Mouse (Mus musculus) right cerebral cortex, postnatal 10 days (tissue): ENCODE results near the gene Depdc5.
"Not testable (repeated sequence)": the region's sequence is repeated elsewhere in the genome, so short reads cannot be mapped to it uniquely, and the experiment has no call there.

Source experiments
- DNase-seq, 2 experiments: peaks; one replicate each; pipeline ENCODE4 v3.0.0; 2021; ENCODE audit warnings: low spot score in 2 of 2

The Depdc5 gene

DNA sequence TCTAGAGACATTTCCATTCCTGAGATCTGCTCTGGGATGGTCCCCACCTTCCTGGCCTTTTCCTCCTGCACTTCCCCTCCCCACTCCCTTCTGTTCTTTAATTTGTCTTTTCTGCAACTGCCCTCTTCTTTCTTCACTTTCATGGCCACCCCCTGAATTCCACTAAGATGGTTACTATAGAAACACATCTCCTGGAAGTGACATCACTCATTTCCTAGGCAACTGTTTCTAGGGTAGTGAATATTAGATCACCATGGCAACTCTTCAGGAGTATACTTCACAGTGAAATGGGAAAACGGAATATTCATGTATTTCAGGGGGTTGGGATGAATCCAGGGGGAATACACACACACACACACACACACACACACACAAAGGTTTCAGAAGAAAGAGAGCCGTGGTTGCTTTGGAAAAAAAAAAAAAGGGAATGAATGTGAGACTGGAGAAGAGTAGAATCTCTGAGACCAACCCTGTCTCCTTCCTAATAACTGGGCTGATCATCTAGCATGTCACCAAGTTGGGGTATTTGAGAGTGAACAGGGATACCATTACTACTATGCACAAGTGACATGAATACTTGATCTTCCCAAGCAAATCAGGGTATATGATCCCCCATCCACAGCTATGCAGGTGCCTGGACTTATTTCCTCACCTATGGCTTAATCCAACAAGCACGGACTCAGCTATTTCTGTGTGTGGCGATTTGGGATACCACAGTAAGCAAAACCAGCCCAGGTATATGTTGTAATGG, 167.1 kb downstream of the Depdc5 start:
- DNase-seq, result peak; percentile 33 to 66

DNA sequence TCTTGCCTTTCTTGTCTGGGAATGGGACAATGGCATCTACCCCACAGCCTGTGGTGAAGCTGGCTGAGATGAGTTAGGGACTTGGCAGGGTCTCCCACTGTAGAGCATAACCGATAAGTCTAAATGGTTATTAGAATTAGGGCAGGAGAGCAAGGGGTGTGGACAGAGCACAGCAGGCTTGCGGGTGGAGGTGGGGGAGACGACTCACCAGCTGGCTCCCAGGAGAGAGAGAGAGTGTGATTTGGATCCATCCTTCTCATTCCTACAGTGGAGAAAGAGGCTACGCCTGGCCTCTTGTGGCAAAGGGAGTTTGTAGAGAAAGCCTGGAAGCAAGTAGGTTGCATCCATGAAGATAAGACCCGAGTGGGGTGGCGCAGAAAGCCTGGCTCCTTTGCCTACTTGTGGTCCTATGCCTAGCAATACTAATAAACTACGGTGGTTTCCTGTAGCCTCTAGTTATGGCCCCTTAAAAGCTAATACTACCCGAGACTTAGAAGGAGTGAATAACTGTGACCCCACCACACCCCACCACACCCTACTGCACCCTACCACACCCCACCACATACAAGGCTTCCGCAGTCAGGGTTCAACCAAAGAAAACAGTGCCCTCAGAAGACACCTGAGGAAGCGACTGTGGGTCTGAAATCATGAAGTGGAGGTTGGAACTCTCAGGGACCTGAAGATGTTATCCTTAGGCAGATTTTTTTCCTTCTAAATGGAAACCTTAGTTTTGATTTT, 168.7 kb downstream of the Depdc5 start:
- DNase-seq, result no peak

DNA sequence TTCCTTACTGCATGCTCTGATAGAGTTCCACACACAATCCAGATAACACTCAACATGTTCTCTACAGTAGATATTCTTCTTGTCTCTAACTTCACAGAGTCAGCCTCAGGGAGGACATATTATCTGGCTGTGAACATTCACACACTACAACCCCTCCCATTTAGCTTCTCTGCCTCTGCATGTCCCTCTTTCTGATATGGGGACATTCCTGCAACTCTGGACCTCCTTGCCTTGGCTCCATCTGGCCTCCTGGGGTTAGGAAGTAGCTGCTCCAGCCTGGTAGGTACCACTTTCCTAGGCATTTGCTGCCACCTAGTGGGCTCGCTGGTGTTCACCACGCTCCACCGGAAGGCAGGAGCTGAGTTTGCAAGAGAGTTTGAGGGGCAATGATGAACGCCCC, 169.6 kb downstream of the Depdc5 start:
- peak; percentile 80 to 88 for DNase-seq

DNA sequence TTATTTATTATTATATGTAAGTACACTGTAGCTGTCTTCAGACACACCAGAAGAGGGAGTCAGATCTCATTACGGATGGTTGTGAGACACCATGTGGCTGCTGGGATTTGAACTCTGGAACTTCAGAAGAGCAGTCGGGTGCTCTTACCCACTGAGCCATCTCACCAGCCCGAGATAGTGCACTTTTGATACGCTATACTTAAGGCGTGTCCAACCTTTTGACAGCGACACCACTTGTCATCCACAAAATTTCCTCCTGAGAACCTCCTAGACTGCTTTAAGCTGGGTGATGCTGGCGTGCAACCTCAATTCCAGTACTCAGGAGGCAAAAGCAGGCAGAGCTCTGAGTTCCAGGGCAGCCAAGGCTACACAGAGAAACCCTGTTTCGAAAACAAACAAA, 170.1 kb downstream of the Depdc5 start:
- not testable (repeated sequence) for DNase-seq

DNA sequence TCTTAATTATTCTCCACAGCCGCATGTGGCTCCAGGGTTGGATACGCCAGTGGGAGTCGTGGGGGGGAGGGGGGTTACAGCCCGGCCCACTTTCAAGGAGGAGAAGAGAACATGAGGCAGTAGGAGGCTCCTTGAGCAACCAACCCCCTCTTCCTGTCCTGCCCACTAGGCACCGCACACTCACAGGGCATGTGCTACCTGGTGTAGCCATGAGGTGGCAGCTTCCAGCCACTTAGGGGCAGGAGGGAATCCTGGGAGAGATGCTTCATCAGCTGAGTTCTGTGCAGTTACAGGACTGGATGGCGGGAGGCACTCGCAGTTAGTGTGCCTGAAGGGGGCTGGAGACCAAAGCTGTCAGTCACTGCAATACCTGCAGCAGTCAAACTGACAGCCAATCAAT, 170.6 kb downstream of the Depdc5 start:
- DNase-seq, result no peak

DNA sequence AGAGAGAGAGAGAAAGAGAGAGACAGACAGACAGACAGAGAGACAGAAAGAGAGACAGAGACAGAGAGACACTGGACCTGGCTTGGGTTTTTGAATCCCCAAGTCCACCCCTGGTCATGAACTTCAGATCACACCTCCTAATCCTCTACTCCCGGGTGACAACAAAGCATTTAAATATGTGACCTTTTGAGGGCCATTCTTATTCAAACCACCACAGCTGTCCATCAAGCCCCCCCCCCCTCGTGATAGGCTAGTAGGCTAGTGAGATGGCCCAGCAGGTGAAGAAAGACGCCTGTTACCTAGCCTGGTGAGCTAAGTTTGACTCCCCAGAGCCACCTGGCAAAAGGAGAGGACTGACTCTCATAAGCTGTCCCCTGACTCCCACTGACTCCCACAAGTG, 171.4 kb downstream of the Depdc5 start:
- no peak for DNase-seq

DNA sequence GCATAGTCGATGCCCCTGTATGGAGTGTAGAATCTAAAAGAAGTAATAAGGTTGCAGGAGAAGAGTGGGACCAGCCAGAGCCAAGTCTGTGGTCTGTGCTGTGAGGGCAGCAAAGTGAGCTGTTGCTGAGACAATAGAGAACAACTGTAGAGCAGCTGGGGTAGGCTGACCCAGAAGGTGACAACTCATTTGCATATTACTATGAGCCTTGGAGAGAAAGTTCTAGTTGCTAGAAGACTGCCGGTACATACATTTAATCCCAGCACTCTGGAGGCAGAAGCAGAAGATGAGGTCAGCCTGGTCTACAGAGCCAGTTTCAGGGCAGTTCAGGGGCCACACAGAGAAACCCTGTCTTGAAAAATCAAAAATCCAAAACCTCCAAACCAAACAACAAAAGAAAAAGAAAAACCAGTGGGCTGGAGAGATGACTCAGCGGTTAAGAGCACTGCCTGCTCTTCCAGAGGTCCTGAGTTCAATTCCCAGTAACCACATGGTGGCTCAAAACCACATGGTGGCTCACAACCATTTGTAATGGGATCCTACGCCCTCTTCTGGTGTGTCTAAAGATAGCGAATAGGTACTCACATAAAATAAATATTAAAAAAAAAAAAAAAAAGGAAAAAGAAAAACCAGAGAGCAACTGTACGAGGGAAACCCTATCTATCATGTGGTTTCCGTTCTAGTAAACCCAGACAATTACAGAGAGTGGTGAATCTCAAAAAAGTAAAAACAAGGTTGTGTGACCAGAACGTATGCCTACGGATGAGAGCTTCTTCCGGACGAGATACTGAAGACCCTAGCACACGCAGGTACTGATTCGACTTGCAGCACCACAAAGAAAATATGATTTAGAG, 175.4 kb downstream of the Depdc5 start:
- DNase-seq, result no peak

DNA sequence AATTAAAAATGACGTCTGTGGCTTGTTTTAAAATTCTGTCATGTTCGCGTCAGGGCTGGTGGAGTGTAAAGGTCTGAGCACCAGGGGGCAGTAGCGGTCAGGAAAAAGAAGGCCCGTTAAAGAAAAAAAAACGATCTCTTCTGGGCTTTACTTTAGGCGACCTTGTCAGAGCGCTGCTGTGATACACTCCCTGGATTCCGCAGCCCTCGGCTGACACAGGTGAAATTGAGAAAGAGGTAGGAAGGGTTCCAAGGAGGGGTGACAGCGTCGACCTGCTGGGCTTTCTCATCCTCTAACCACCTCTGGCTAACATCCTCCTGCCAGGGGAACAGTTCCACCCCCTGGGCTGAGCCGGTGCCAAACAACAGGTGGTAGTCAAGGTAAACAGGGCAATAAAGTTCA, 176.0 kb downstream of the Depdc5 start:
- DNase-seq, result peak; percentile 63 to 78

DNA sequence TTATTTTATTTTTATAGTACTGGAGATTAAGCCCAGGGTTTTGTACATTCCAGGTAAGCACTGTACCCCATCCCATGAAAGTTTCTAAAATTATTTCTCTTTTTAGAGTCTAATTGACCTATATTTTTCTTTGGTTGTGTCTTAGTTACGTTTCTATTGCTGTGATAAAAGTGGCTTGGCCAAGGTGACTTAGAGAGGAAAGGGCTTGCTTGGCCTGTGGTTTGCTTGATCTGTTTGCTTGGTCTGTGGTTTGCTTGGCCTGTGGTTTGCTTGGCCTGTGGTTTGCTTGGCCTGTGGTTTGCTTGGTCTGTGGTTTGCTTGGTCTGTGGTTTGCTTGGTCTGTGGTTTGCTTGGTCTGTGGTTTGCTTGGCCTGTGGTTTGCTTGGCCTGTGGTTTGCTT, 177.2 kb downstream of the Depdc5 start:
- DNase-seq, result not testable (repeated sequence)

DNA sequence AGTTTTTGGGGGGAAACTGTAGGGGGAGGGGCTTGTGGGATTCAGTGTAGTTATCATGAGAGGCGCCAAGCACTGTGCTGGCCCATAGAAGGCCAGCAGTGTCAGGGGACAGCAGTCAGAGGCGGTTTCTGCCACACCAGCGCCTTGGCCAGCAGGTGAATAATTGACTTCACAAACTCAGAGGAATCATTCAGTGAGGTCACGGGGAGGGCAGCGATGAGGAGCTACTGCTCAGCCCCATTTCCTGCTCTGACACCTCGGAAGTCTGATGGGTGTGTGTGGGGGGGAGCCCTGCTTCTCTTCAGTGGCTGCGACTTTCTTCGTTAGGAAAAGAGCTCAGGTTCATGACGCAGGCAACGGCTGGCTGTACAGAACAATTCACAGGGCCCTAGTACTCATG, 179.9 kb downstream of the Depdc5 start:
- DNase-seq, result no peak
